Mouse (Mus musculus): Measurements from ENCODE around the gene Hspd1. TPM values are rescaled to one million over a fixed set of nuclear protein-coding genes. Genes with fewer than 3 reads are reported as not detected.

The Hspd1 gene
- total and polyA plus RNA-seq, 3 experiments, result 306 to 885 (median 775) TPM

DNA sequence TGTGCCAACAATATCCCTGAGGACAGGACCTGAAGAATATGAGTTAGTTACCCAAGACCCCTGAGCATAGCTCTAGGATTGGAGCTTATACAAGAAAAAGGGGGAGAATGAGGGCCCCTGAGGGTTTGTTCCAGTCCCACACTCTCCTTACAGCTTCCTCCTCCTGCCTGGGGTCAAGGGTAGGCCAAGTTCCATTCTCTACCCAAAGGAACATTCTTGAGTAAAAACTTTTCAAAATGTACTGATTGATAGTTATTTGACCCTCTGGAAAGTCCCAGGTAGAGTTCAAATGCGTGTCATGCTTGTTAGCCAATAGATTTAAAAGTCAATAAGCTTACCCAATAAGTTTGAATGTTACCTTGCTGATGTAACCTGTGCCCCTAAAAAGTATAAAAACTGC lies 19.6 kb upstream of the Hspd1 start:
- Histone ChIP-seq H3K79me2 (ENCODE audit: control insufficient read depth, insufficient read depth, low read length, poor library complexity) (no peaks in the 10 kb centered on the region), H3K36me3 (ENCODE audit: control insufficient read depth in 1 of 2, insufficient read depth in 2 of 2, low read length in 2 of 2) (no peaks in the 10 kb centered on the region), H3K27ac (ENCODE audit: control insufficient read depth, low read depth, low read length) (no peak overlapping the region), H3K9me3 (replicated peaks; ENCODE audit: insufficient read depth, low read length) (no peaks in the 10 kb centered on the region), H3K4me3 (ENCODE audit: control insufficient read depth in 1 of 2, insufficient read depth in 1 of 2, low read depth in 2 of 2, low read length in 2 of 2) (no peak overlapping the region), H3K27me3 (ENCODE audit: control insufficient read depth in 1 of 2, insufficient read depth in 2 of 2, low read length in 2 of 2) (no peaks in the 10 kb centered on the region), H3K4me1 (ENCODE audit: control insufficient read depth in 1 of 2, insufficient read depth in 2 of 2, low read length in 2 of 2) (no peaks in the 10 kb centered on the region), H3K9ac (ENCODE audit: control insufficient read depth, low read depth, low read length, poor library complexity, severe bottlenecking) (no peak overlapping the region)
- DNase-seq (ENCODE audit: low read depth, low spot score), result no peak
- TF ChIP-seq UBTF (IDR thresholded peaks at IDR 0.05; ENCODE audit: borderline replicate concordance, insufficient read depth, low read depth, low read length), result no peak
- TF ChIP-seq NELFE (IDR thresholded peaks at IDR 0.05; ENCODE audit: low read depth, low read length), result no peak
- no peak for TF ChIP-seq MYC (IDR thresholded peaks at IDR 0.05; ENCODE audit: low read depth, low read length)
- no peak for TF ChIP-seq MXI1 (IDR thresholded peaks at IDR 0.05; ENCODE audit: low read depth, low read length)
- no peak for TF ChIP-seq RCOR1 (IDR thresholded peaks at IDR 0.05; ENCODE audit: low read depth, low read length)
- TF ChIP-seq BHLHE40 (IDR thresholded peaks at IDR 0.05; ENCODE audit: borderline replicate concordance, low read depth, low read length), result no peak
- TF ChIP-seq EP300 (IDR thresholded peaks at IDR 0.05; ENCODE audit: low read depth in 1 of 2, low read length in 2 of 2), result no peak
- TF ChIP-seq NRF1 (IDR thresholded peaks at IDR 0.05; ENCODE audit: insufficient read depth, low read depth, low read length, poor library complexity, severe bottlenecking), result no peak
- no peak for TF ChIP-seq MAX (IDR thresholded peaks at IDR 0.05; ENCODE audit: low read length)
- no peak for TF ChIP-seq CHD2 (IDR thresholded peaks at IDR 0.05; ENCODE audit: low read length)
- TF ChIP-seq GABPA (IDR thresholded peaks at IDR 0.05; ENCODE audit: low read depth, low read length), result no peak
- no peak for TF ChIP-seq KAT2A (conservative IDR thresholded peaks at IDR 0.05; ENCODE audit: low read depth, low read length)
- TF ChIP-seq MEF2A (IDR thresholded peaks at IDR 0.05; ENCODE audit: extremely low read depth, insufficient replicate concordance, low read depth, low read length, poor library complexity, severe bottlenecking), result no peak
- no peak for TF ChIP-seq MYB (IDR thresholded peaks at IDR 0.05; ENCODE audit: low read depth, low read length)
- TF ChIP-seq ZMIZ1 (IDR thresholded peaks at IDR 0.05; ENCODE audit: low read depth, low read length), result no peak
- TF ChIP-seq POLR2AphosphoS5 (IDR thresholded peaks at IDR 0.05; ENCODE audit: borderline replicate concordance, low read depth, low read length), result no peak

GRCm38 (mm10) chr1:55106919-55107585 lies 19.0 kb upstream of the Hspd1 start:
- no peak for TF ChIP-seq JUND (IDR thresholded peaks at IDR 0.05; ENCODE audit: low read depth, low read length)
- no peak for DNase-seq (ENCODE audit: low read depth, low spot score)
- Histone ChIP-seq H3K27me3 (ENCODE audit: control insufficient read depth in 1 of 2, insufficient read depth in 2 of 2, low read length in 2 of 2) (no peaks in the 10 kb centered on the region), H3K36me3 (ENCODE audit: control insufficient read depth in 1 of 2, insufficient read depth in 2 of 2, low read length in 2 of 2) (no peaks in the 10 kb centered on the region), H3K4me1 (ENCODE audit: control insufficient read depth in 1 of 2, insufficient read depth in 2 of 2, low read length in 2 of 2) (no peaks in the 10 kb centered on the region), H3K79me2 (ENCODE audit: control insufficient read depth, insufficient read depth, low read length, poor library complexity) (no peaks in the 10 kb centered on the region), H3K9me3 (replicated peaks; ENCODE audit: insufficient read depth, low read length) (no peaks in the 10 kb centered on the region), H3K27ac (ENCODE audit: control insufficient read depth, low read depth, low read length) (no peak overlapping the region), H3K9ac (ENCODE audit: control insufficient read depth, low read depth, low read length, poor library complexity, severe bottlenecking) (no peak overlapping the region), H3K4me3 (ENCODE audit: control insufficient read depth in 1 of 2, insufficient read depth in 1 of 2, low read depth in 2 of 2, low read length in 2 of 2) (no peak overlapping the region)

All from MEL (cell line).